Mouse (Mus musculus): Measurements from ENCODE around the gene Ptges2.

GRCm38 (mm10) chr2:32376963-32377362, 18.7 kb upstream of the Ptges2 start:
- TF ChIP-seq CTCF (IDR thresholded peaks at IDR 0.05; ENCODE audit: low read depth) (no peak), EP300 (optimal IDR thresholded peaks at IDR 0.05) (no peak)
